Mouse (Mus musculus): ENCODE measurements at regions not wholly inside any gene's neighbourhood (a gene's known extent, or its start where the extent isn't known, plus 50 kb on each side); places are given as distances from the start of the nearest gene placed in this dataset.

- Histone ChIP-seq H3K27ac (no peak overlapping the region), H3K36me3 (no peaks in the 10 kb centered on the region)
- ATAC-seq (ENCODE audit: low FRiP score): no peak
These were observed 355.5 kb downstream of the Cdh9 start for GRCm38 (mm10) chr15:17084030-17084429.

GRCm38 (mm10) chr15:17088644-17089228, 360.2 kb downstream of the Cdh9 start:
- ATAC-seq (ENCODE audit: low FRiP score): no peak
- Histone ChIP-seq H3K4me3 (no peak overlapping the region), H3K36me3 (no peaks in the 10 kb centered on the region), H3K27me3 (no peaks in the 10 kb centered on the region), H3K4me2 (replicated peaks) (no peak overlapping the region), H3K9ac (no peak overlapping the region), H3K27ac (no peak overlapping the region), H3K9me3 (replicated peaks) (no peaks in the 10 kb centered on the region), H3K4me1 (no peaks in the 10 kb centered on the region)
- 93% methylated on average over 5 of the region's 5 CpGs for WGBS

More at GRCm38 (mm10) chr15:17084030-17084429, 355.5 kb downstream of the Cdh9 start:
- H3K4me3 ChIP-seq: no peak overlapping the region
- no peaks in the 10 kb centered on the region for H3K27me3 ChIP-seq
- H3K9ac ChIP-seq: no peak overlapping the region
- no peaks in the 10 kb centered on the region for H3K4me1 ChIP-seq
- 71% methylated on average over 2 of the region's 2 CpGs for WGBS
- H3K4me2 ChIP-seq (replicated peaks): no peak overlapping the region
- no peaks in the 10 kb centered on the region for H3K9me3 ChIP-seq (replicated peaks)

- Histone ChIP-seq H3K4me1 (no peaks in the 10 kb centered on the region), H3K27ac (no peak overlapping the region), H3K4me2 (replicated peaks) (no peak overlapping the region), H3K27me3 (no peaks in the 10 kb centered on the region), H3K36me3 (no peaks in the 10 kb centered on the region; the same call in 1 of the 2 replicates), H3K4me3 (no peak overlapping the region), H3K9ac (no peak overlapping the region), H3K9me3 (replicated peaks) (peaks cover 11% of the 10 kb centered on the region; the same call in 1 of the 2 replicates)
- 3% methylated on average over 4 of the region's 4 CpGs for WGBS
- ATAC-seq (ENCODE audit: low FRiP score): peak; percentile 78
These were observed 370.4 kb downstream of the Cdh9 start for GRCm38 (mm10) chr15:17098927-17099326.

GRCm38 (mm10) chr15:17101182-17101581, 372.6 kb downstream of the Cdh9 start:
- no peak overlapping the region for H3K27ac ChIP-seq
- ATAC-seq (ENCODE audit: low FRiP score): no peak
- H3K27me3 ChIP-seq: no peaks in the 10 kb centered on the region
- no peak overlapping the region for H3K4me3 ChIP-seq
- no peak overlapping the region for H3K4me2 ChIP-seq (replicated peaks)
- 0 out of 2 replicates have a peak, but pooled peaks cover 1% of the 10 kb centered on the region for H3K9me3 ChIP-seq (replicated peaks)
- WGBS: 79% methylated on average over 3 of the region's 3 CpGs
- no peaks in the 10 kb centered on the region for H3K4me1 ChIP-seq
- H3K9ac ChIP-seq: no peak overlapping the region
- H3K36me3 ChIP-seq: no peaks in the 10 kb centered on the region

GRCm38 (mm10) chr15:17135721-17136120, 407.2 kb downstream of the Cdh9 start:
- Histone ChIP-seq H3K27me3 (no peaks in the 10 kb centered on the region), H3K27ac (no peak overlapping the region), H3K36me3 (no peaks in the 10 kb centered on the region), H3K4me3 (no peak overlapping the region), H3K9ac (no peak overlapping the region), H3K4me2 (replicated peaks) (no peak overlapping the region), H3K4me1 (no peaks in the 10 kb centered on the region), H3K9me3 (replicated peaks) (no peaks in the 10 kb centered on the region)
- 39% methylated on average over 1 of the region's 1 CpGs for WGBS
- no peak for ATAC-seq (ENCODE audit: low FRiP score)

- H3K36me3 ChIP-seq: no peaks in the 10 kb centered on the region
- WGBS: 27% methylated on average over 2 of the region's 2 CpGs
- no peak overlapping the region for H3K4me2 ChIP-seq (replicated peaks)
- H3K27ac ChIP-seq: no peak overlapping the region
- H3K4me3 ChIP-seq: no peak overlapping the region
- no peaks in the 10 kb centered on the region for H3K27me3 ChIP-seq
- ATAC-seq (ENCODE audit: low FRiP score): no peak
- H3K9me3 ChIP-seq (replicated peaks): no peaks in the 10 kb centered on the region
- no peak overlapping the region for H3K9ac ChIP-seq
- H3K4me1 ChIP-seq: no peaks in the 10 kb centered on the region
These were observed 451.6 kb downstream of the Cdh9 start for GRCm38 (mm10) chr15:17180164-17180563.

GRCm38 (mm10) chr15:17181358-17182022, 452.9 kb downstream of the Cdh9 start:
- Histone ChIP-seq H3K9ac (no peak overlapping the region), H3K4me2 (replicated peaks) (no peak overlapping the region), H3K9me3 (replicated peaks) (no peaks in the 10 kb centered on the region), H3K4me3 (no peak overlapping the region), H3K27me3 (no peaks in the 10 kb centered on the region), H3K27ac (no peak overlapping the region), H3K4me1 (no peaks in the 10 kb centered on the region), H3K36me3 (no peaks in the 10 kb centered on the region)
- no peak for ATAC-seq (ENCODE audit: low FRiP score)
- 82% methylated on average over 2 of the region's 2 CpGs for WGBS

- no peak overlapping the region for H3K4me3 ChIP-seq
- H3K27ac ChIP-seq: no peak overlapping the region
- no peaks in the 10 kb centered on the region for H3K36me3 ChIP-seq
- WGBS: 55% methylated on average over 5 of the region's 5 CpGs
- H3K4me2 ChIP-seq (replicated peaks): no peak overlapping the region
- H3K9ac ChIP-seq: no peak overlapping the region
- no peak for ATAC-seq (ENCODE audit: low FRiP score)
- no peaks in the 10 kb centered on the region for H3K27me3 ChIP-seq
- H3K9me3 ChIP-seq (replicated peaks): no peaks in the 10 kb centered on the region
- no peaks in the 10 kb centered on the region for H3K4me1 ChIP-seq
These were observed 466.9 kb downstream of the Cdh9 start for GRCm38 (mm10) chr15:17195439-17195838.

GRCm38 (mm10) chr15:17204739-17205138, 476.2 kb downstream of the Cdh9 start:
- 89% methylated on average over 2 of the region's 2 CpGs for WGBS
- no peaks in the 10 kb centered on the region for H3K36me3 ChIP-seq
- no peaks in the 10 kb centered on the region for H3K9me3 ChIP-seq (replicated peaks)
- H3K27ac ChIP-seq: no peak overlapping the region
- no peak overlapping the region for H3K9ac ChIP-seq
- H3K4me3 ChIP-seq: no peak overlapping the region
- H3K4me2 ChIP-seq (replicated peaks): no peak overlapping the region
- ATAC-seq (ENCODE audit: low FRiP score): no peak
- no peaks in the 10 kb centered on the region for H3K4me1 ChIP-seq
- no peaks in the 10 kb centered on the region for H3K27me3 ChIP-seq

- Histone ChIP-seq H3K4me3 (no peak overlapping the region), H3K4me1 (no peaks in the 10 kb centered on the region), H3K4me2 (replicated peaks) (no peak overlapping the region), H3K36me3 (no peaks in the 10 kb centered on the region), H3K27me3 (no peaks in the 10 kb centered on the region), H3K27ac (no peak overlapping the region), H3K9ac (no peak overlapping the region), H3K9me3 (replicated peaks) (no peaks in the 10 kb centered on the region)
- no peak for ATAC-seq (ENCODE audit: low FRiP score)
- WGBS: 73% methylated on average over 3 of the region's 3 CpGs
These were observed 516.5 kb downstream of the Cdh9 start for GRCm38 (mm10) chr15:17245096-17245495.

- WGBS: 96% methylated on average over 5 of the region's 5 CpGs
- H3K9me3 ChIP-seq (replicated peaks): no peaks in the 10 kb centered on the region
- no peak overlapping the region for H3K4me3 ChIP-seq
- ATAC-seq (ENCODE audit: low FRiP score): no peak
- no peak overlapping the region for H3K27ac ChIP-seq
- no peak overlapping the region for H3K4me2 ChIP-seq (replicated peaks)
- no peaks in the 10 kb centered on the region for H3K36me3 ChIP-seq
- H3K9ac ChIP-seq: no peak overlapping the region
- no peaks in the 10 kb centered on the region for H3K27me3 ChIP-seq
- H3K4me1 ChIP-seq: no peaks in the 10 kb centered on the region
These were observed 560.7 kb downstream of the Cdh9 start for GRCm38 (mm10) chr15:17289221-17289620.
